Mouse (Mus musculus) adrenal gland, postnatal 4 days (tissue): Measurements from ENCODE around the gene Smg6. TPM values are rescaled to one million over a fixed set of nuclear protein-coding genes. Genes with fewer than 3 reads are reported as not detected.
A peak's percentile ranks its signal among the peaks of the same experiment; 100 is the strongest.

Source experiments
- DNase-seq, 2 experiments: peaks; one replicate each; pipeline ENCODE4 v3.0.0; 2021 to 2022; ENCODE audit warnings: low spot score in 2 of 2, mixed read lengths in 2 of 2
- total RNA-seq, 2 experiments: library from RNA; stranded (reverse); gene quantifications; 2 replicates each; pipeline ENCODE4 v1.2.3; 2021

The Smg6 gene
- total RNA-seq, 2 experiments from 2014 or later, result 32.7 to 37.8 TPM

DNA sequence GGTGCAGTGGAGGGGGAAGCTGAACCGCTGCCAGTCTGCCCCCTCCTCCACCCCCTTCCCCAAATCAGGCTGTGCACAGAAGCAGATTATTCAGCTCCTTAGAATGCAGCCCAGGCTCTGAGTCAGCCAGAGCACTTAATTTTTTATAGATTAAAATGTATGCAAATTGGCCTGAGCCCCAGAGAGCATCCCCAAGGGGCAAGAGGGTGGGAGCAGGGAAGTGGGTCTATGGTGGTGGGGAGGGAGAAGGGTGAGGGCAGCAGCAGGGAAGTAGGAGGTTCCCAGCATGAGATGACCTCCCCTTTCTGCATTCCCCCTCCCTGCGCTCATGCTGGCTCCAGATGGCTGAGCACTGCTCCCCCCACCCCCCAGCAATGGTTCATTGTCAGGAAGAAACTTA, 259.4 kb downstream of the Smg6 start:
- no peak for DNase-seq

DNA sequence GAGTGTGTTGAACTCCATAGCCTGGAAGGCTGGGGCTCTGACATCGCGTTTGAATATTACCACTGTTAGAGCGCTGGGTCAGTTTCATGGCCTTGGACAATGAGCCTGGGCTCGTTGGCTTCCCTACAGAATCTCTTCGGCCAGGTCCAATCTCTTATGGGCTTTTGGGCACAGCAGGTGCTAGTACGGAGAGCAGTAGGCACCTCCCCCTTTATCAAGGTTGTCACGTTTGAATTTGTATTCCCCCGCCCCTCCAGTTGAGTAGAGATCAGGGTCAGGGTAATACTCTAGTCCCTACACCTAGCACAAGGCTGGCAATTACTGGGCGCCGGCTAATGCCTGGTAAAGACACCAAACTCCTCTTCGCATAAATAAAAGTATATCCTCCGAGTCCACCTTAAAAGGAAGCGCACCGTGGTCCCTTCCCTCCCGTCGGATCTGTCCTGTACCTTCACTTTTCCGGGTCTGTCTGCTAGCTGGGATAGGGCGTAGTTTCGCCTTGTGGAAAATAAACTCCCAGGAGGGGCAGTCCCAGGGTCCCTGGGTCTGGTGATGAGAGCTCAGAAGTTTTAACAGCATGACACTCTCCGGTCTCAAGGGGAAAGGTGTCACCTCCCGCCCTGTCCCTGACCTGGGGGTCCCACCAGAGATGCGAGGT, 264.2 kb downstream of the Smg6 start:
- DNase-seq, result no peak

DNA sequence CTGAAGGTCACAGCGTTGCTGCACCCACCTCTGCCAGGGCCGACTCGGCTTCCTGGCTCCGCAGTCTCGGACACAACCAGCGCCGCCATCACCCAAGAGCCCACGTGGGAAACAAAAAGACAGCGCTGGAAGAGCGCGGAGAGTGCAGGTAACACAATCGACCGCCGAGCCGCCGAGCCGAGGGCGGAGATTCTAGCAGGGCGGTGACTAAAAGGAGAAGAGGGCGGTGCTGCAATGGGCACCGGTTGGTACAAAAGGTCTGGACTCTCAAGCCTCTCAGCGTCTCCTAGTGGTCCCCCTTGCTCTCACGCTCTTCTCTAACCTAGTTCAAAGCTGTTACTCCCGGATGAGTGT, 264.7 kb downstream of the Smg6 start:
- peak; percentile 60 to 75 for DNase-seq

DNA sequence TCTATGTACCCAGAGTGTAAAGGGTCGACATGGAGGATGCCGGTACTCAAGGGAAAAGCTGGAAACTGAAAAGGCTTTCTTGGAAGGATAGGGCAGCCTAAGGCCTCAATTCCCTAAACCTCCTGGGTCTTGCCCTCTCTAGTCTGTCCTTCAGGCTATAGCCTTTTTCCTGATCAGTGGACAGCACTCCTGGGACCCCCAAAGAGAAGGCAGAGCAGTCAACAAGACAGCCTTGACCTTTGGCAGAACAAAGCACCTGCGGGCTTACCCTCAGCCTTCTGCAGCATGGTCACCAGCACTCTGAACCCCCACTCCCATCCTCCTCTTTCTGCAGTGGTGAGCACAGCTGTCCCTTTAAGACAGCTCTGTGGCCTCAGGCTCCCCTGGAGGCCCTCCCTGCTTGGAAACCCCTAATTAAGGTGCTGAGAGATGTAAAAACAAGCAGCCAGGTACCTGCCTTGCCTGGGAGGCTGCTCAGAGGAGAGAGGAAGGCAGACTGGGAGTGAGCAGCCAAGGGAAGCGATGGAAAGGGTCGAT, 265.4 kb downstream of the Smg6 start, which contains the start of gene Dph1:
Gene Dph1 (minus strand): TSS at position 337 of the 537 bp plus-strand sequence.
- no peak for DNase-seq

DNA sequence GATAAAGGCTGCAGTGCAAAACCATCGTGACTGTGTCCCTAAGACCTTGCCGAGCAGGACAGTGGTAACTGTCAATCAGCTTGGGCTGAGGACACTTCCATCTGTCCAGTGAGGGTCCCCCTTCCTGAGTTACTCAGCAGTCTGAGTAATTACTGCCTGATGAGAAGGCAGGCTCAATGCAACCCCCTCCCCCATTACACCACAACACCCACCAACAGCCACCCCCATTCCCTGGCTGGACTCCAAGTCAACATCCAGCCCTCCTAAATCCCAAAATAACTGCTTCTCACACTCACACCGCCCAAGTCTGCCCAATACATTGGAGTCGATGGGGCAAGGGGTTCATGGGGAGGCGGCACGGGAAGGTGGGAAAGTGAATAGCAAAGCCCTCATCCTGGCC, 266.2 kb downstream of the Smg6 start:
- no peak for DNase-seq

DNA sequence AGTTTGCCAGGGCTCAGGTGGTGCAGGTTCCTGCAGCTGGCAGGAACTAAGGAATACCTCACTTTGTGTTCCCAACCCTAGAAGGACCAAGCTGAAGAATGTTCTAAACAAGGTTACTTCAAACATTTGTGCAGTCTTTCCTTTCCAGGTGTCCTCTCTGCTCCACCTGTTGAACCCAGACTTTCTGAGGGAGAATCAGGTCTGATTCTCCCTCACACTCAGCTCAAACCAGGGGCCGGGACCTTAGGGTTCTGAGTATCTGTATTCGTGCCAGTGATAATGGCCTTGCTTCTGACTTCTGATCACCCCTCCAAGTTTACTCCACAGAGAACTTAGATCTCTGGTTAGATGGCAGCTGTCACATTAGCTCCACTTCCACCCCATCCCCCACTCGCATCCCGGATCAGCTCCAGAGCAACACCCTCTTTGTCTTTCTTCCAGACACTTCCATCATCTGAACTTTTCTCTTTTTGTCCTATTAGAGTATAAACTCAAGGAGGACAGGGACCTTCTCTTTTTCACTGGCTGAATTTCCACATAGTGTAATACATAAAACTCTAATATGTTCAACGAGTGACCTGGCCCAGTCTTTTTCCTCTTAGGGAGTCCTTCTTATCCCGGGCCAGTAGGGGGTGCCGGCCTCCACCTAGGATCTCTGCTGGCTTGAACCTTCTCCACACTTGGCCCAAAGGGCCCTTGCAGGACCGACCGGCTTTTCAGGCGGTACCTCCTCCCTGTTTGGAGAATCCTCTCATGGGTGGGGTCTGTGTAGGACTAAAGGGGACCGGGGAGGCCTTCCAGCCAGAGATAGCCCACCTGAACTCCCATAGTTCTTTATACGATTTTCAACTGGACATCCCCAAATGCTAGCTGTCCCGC, 267.0 kb downstream of the Smg6 start:
- DNase-seq, result peak; percentile 64 to 72

DNA sequence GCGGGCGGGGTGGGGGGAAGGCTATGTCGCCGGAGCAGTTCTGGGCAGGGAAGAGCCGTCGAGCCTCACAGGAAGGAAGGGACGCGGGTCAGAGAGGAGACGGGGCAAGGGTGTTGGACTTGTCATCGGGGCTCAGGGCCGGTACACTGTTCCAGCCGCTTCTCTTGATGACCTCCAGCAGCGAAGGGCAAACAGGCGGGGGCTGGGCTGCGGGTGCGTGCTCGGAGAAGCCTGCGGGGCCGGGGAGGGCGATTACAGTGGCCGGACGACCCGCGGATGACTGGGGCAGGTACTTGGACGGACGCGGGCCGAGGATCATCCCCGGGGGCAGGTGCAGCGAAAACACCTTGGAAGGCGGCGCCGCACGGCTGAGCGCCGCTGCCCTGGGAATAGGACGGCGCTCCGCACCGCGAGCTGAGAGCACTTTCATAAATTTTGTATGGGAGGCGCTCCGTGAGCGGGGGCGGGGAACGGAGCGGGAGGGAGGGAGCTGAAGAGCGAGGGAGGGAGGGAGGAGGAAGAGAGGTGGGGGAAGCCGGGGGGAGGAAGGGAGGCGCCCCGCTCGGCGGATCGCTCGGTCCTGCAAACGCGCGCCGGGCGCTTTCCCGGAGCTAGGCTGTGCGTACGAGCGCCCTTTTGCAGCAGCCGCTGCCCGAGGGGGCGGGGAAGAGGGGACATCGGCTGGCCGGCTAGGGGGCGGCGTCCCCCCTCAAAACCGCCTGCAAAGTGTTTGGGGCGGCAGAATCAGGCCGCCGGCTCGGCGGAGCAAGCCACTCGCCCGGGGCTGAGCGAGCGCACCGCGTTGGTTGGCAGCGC, 267.8 kb downstream of the Smg6 start, which contains the start of gene Rtn4rl1:
Gene Rtn4rl1 (plus strand): TSS at position 528 of the 816 bp plus-strand sequence.
- DNase-seq, result peak; percentile 38 to 57

DNA sequence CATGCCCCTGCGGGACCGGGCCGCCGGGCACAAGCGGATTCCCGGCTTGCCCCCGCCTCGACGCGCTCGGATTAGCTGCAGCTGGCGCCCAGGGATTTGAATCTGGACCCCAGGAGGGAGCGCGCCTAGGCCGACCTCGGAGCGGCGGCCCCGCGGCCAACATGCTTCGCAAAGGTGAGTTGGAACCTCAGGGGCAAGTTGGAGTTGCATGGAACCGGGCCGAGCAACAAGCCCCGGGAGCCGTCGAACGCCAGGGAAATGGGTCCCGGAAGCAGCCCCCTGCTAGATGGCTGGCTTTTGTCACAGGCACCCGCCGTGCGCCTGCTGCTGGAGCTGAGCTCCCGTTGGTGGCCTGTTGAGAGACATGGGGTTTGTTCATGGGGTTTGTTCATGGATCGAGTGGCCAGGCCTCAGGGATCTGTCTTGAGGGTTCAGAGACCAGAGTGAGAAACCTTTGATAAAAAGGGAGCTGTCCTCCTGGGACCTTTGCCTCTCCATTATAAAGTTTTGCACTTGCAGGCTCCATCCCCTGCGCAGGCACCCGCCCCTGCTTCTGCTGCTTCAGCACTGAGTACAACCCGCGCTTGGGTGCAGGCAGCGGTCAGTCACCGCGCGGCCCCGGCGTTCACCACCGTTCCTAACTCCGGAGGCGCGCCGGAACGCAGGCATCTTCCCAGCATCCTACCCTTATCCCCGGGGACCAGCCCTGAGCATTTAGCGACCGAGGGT, 268.7 kb downstream of the Smg6 start:
- no peak for DNase-seq

DNA sequence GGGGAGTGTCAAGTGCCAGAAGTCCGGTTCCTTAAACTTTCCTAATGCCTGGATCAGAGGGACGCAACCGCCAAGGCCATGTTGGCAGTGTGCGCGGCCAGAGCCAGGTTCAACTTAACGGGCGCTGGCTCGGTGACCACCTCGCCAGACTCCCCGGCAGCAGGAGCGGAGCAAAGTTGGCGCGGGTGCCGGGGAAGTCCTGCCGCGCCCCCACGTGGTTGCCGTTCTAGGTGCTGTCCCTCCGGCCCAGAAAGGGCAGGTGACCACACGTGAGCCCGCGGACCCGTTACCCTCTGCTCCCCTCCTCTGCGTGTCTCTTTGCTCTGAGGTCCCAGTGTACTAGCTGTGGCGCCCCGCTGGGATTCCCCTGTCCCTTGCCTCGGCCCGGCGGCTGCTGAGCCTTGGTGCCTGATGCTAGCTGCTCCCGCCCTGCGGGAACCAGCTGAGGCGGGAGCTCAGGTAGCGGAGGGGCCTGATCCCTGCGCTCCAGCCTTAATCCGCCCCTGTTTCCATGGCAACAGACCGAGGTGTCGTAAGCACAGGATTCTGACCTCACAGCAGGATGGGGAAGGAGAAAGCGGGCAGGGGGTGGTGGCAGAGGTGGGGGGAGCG, 269.3 kb downstream of the Smg6 start:
- peak in 1 of 2 experiments; percentile 25 for DNase-seq

DNA sequence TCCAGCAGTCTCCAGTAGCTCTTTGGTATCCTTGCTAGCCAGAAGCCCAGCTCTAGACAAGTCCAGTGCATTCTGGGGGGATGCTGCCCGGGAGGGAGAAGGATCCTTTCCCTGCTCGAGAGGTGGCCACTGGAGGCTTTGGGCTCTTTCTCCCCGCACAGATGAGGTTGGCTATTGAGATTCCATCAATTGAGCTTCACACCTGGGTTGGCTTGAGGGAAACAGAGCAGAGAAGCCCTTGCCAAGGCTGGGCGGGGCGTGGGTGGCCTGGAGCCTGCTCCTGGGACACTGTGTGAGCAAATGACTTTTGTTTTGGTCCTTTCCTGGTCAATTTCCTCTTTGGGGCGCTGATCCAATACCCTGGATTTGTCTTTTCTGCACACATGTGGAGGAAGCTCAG, 270.5 kb downstream of the Smg6 start:
- DNase-seq, result no peak

DNA sequence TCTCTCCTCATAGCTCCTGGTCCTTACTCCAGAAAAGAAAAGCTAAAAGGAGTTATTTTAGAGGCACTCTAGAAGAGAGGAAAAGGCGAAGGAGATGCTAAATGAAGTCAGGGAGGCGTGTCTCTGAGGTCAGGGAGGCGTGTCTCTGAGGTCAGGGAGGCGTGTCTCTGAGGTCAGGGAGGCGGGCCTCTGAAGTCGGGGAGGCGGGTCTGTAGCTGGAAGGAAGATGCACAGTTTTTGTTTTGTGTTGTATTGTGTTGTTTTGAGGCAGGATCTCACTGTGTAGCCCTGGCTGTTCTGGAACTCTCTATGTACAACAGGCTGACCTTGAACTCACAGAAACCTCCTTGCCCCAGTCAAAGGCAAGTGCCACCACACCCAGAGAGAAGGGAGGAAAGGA, 272.3 kb downstream of the Smg6 start:
- DNase-seq, result no peak

DNA sequence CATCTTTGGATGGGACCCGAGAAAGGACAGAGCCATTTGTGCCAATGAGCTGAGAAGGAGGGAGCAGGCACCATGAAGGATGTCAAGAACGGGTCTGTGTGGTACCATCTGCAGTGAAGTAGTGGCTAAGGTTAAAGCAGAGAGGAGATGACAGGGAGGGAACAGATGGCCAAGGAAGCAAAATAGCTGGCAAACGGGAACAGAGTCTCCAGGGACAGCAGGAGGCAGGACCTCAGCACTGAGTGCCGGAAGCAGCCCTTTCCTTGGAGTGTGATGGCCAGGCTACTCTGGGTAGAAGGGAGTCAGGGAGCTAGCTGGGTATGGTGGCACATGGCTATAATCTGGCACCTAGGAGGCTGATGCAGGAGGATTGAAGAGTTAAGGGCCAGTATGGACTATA, 273.2 kb downstream of the Smg6 start:
- no peak for DNase-seq

DNA sequence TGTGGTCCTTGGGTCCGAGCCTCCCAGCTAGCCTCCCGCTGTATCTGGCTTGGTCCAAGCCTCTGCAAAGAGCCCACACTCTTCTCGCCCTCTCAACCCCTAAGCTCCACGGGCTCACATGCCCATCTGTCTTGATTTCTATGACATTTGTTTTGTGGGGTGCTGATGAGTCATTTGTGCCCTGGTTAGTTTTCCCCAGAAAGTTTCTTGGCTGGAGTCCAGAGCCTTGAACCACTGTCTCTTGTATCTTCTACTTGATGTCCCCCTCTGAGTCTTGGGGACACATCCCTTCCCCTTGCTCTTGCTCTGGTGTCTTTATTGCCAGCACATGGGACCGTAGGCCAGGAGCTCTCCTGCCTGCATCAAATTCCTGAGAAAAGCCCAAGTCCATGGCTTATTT, 274.3 kb downstream of the Smg6 start:
- no peak for DNase-seq

DNA sequence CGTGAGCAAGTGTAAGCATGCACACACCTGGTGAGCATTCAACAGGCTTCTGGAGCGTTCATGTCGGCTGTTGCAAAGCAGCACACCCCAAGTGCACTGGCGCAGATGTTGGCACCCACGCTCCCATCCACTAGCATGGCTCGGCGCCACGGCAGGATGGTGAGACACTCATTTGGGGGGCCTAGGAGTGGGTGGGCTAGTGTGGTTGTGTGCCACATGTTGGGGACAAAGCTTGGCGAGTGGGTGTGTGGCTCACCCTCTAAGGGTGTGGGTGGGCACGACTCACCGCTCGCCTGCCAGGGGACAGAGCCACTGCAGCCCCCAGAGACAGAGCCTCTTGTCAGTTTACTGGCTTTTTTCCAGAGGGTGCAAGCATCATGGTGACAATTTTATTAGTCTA, 275.3 kb downstream of the Smg6 start:
- DNase-seq, result no peak

DNA sequence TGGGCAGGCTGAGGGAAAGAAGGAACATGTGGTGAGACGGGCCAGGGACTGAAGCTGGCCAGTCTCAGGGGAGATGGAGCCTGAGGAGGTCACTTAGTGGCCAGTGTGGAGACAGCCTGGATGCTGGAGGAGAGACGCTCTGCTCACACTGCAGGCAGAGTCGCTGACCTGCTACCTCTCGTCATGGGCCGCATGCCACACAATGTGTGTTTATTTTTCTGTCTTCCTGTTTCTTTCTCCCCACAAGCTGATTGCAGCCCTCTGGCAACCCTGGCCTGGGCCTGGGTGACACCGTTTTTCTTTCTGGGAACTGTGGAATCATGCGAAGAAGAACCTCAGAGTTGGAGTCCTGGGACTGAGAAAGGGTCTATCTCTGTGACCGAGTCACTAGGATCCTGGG, 276.1 kb downstream of the Smg6 start:
- DNase-seq, result no peak

DNA sequence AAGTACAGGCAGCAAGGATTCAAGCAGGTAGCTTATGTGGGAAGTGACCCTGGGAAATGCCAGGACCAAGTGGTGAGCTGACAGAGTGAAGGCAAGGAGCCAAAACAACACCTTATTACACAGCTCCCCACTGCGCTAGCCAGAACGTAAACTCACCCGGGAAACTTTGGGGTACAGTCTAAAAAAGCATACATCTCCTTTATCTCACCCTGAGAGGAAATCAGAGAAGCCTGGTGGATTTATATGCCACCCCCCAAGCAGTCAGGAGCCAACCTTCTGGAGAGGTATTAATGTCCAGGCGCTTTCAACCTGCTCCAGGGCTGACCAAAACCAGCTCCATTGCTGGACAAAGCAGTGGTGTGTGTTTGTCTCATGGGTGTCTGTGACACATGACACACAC, 278.3 kb downstream of the Smg6 start:
- no peak for DNase-seq

DNA sequence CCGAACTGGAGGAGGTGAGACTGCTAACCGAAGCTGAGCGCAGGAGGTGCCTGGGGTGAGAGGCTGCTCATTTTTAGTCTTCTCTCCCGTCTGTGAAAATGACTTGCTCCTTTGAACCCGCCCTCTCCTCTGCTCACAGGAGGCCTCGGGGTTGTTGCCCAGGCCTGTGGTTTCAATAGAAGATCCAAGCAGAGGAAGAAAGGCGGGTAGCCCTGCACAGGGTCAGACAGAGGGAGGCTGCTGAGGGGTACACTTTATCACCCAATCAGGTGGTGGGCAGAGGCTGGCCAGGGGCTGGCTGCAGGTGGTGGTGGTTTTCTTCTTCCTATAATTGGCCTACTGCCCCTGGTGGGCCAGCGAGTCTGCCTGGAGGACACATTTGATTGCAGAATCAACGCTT, 278.8 kb downstream of the Smg6 start:
- DNase-seq, result no peak

DNA sequence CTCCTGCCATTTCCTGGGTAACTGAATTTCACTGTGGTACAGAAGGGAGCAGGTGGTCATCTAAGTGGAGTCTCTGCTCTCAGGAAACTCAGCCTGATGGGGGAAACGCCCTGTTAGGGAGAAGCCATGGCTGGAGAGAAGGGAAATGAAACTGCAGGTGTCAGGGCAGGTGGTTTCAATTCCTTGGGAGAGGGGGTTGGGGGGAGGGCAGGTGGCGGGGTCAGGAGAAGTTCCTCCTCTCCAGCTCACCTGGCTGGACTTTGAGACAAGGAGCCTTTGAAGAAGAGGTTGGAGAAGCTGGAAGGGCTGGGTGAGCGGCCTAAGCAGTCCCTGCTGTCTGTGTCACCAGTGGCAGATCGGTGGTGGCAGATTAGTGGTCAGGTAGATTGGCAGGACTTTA, 280.7 kb downstream of the Smg6 start:
- DNase-seq, result no peak

DNA sequence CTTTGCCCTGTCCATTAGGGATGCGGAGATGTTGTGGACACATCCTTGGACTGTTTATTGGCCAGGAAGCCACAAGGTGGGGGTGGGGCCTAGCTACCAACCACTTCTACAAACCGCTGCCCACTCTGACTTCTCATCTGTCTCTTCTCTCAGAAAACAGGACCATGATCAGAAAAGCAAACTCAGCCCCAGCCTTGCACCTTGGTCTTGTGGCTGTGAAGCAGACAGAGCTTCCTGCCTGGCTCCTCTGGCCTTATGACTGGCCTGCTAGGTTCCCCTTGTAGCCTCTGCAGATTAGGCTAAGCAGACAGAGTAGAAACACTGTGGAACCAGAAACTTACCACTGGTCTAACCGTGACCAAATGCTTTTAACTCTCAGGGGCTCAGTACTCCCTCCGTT, 283.7 kb downstream of the Smg6 start:
- no peak for DNase-seq

DNA sequence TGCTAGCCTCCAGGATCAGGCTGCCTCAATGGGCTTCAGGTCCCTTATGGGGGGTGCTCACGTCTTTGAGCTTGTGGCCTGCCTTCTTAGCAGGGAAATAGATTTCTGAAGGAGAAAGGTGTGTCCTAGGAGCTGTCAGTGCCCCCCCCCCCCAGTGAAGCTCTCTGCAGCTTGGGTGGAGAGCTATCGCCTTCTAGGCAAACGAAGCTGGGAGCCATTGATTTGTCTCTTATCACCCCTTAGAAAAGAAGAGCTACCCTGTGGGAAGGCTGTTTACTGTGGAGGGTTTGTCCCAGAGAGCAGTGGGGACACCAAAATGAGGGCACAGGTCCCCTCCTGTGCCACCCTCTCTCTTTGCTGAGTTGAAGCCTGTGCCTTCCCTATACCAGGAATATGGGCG, 284.5 kb downstream of the Smg6 start:
- no peak for DNase-seq
